8 mouse cellular contexts compared by ENCODE assay signal in the genomic region with DNA sequence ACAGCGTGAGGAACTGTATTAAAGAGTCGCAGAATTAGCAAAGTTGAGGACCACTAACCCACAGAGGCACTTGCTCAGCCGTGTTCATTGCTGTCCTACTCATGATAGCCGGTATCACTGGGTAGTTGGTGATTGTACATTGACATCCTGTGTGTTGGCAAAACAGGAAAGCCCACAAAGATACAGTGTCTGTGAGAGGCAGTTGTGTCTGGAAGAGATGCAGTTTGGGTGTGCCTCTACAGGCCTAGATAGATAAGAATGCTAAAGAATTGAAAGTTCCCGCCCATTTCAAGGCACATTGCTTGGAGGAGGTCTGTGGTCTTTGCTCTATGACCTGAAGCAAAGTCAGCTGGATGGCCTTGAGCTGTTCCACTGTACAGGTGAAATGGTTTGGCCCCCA. TPM values are rescaled to one million over a fixed set of nuclear protein-coding genes. Genes with fewer than 3 reads are reported as not detected.
DNase-seq lines count a peak whose midpoint lies in the region; ATAC-seq and TF ChIP-seq lines count a peak whose summit lies in the region.

TSS of gene Clta (plus strand) at position 327 of the 400 bp plus-strand sequence.

- no peaks in the 10 kb centered on the region for H3K9me3 ChIP-seq in embryonic facial prominence, embryonic 11.5 days (replicated peaks; ENCODE audit: control insufficient read depth, low read length)
- H3K9me3 ChIP-seq in heart, embryonic 11.5 days (replicated peaks; ENCODE audit: control insufficient read depth, low read length): no peaks in the 10 kb centered on the region
- no peaks in the 10 kb centered on the region for H3K9me3 ChIP-seq in midbrain, embryonic 15.5 days

- 80% methylated on average over 5 of the region's 5 CpGs for WGBS in spleen, adult 2 months
- WGBS in embryonic facial prominence, embryonic 11.5 days: 85% methylated on average over 5 of the region's 5 CpGs
- WGBS in heart, embryonic 11.5 days (ENCODE audit: insufficient replicate concordance): 67% methylated on average over 5 of the region's 5 CpGs
- 92% methylated on average over 5 of the region's 5 CpGs for WGBS in midbrain, embryonic 15.5 days

- H3K4me2 ChIP-seq in embryonic facial prominence, embryonic 11.5 days (ENCODE audit: low read depth, low read length): no peak within 1 kb of the TSS
- H3K4me2 ChIP-seq in heart, embryonic 11.5 days: peak within 1 kb of the TSS; percentile 47
- no peak within 1 kb of the TSS for H3K4me2 ChIP-seq in midbrain, embryonic 15.5 days

- H3K4me3 ChIP-seq in spleen, adult 2 months (ENCODE audit: extremely low read depth, insufficient read depth, insufficient read length): no peak within 1 kb of the TSS
- no peak within 1 kb of the TSS for H3K4me3 ChIP-seq in embryonic facial prominence, embryonic 11.5 days (ENCODE audit: low read depth, low read length)
- H3K4me3 ChIP-seq in heart, embryonic 11.5 days (ENCODE audit: low read depth, low read length): no peak within 1 kb of the TSS; the same call in 1 of the 2 replicates
- H3K4me3 ChIP-seq in midbrain, embryonic 15.5 days: no peak within 1 kb of the TSS

- no peak within 1 kb of the TSS for H3K9ac ChIP-seq in embryonic facial prominence, embryonic 11.5 days (replicated peaks; ENCODE audit: low read length)
- H3K9ac ChIP-seq in heart, embryonic 11.5 days (ENCODE audit: low read depth, low read length): peak within 1 kb of the TSS; percentile 39; the same call in 1 of the 2 replicates
- H3K9ac ChIP-seq in midbrain, embryonic 15.5 days: no peak within 1 kb of the TSS

- no peaks in the 10 kb centered on the region for H3K27me3 ChIP-seq in spleen, adult 2 months (ENCODE audit: control insufficient read depth, insufficient read depth, low read length)
- no peaks in the 10 kb centered on the region for H3K27me3 ChIP-seq in embryonic facial prominence, embryonic 11.5 days (ENCODE audit: control insufficient read depth, insufficient read depth, low read length)
- no peaks in the 10 kb centered on the region for H3K27me3 ChIP-seq in heart, embryonic 11.5 days (ENCODE audit: control insufficient read depth, insufficient read depth, low read length)
- no peaks in the 10 kb centered on the region for H3K27me3 ChIP-seq in midbrain, embryonic 15.5 days (replicated peaks)

- TF ChIP-seq CTCF in spleen, adult 2 months (IDR thresholded peaks at IDR 0.05; ENCODE audit: extremely low read depth, insufficient read depth, insufficient read length, insufficient replicate concordance): no peak

- no peak within 1 kb of the TSS for H3K27ac ChIP-seq in spleen, adult 2 months (ENCODE audit: insufficient read depth, low read length)
- H3K27ac ChIP-seq in embryonic facial prominence, embryonic 11.5 days (replicated peaks; ENCODE audit: low read depth, low read length): no peak within 1 kb of the TSS
- peak within 1 kb of the TSS; percentile 73; the same call in 1 of the 2 replicates for H3K27ac ChIP-seq in heart, embryonic 11.5 days (ENCODE audit: low read depth, low read length)
- H3K27ac ChIP-seq in midbrain, embryonic 15.5 days: no peak within 1 kb of the TSS

- H3K36me3 ChIP-seq in spleen, adult 2 months (ENCODE audit: control insufficient read depth, insufficient read depth, low read length): no peaks in the 10 kb centered on the region
- no peaks in the 10 kb centered on the region for H3K36me3 ChIP-seq in embryonic facial prominence, embryonic 11.5 days (replicated peaks; ENCODE audit: control insufficient read depth, insufficient read depth, low read depth, low read length)
- H3K36me3 ChIP-seq in heart, embryonic 11.5 days (ENCODE audit: control insufficient read depth, insufficient read depth, low read length): no peaks in the 10 kb centered on the region
- no peaks in the 10 kb centered on the region for H3K36me3 ChIP-seq in midbrain, embryonic 15.5 days (replicated peaks)

- DNase-seq in spleen, adult 2 months (ENCODE audit: low read depth in 1 of 2, low spot score in 2 of 2): no peak
- DNase-seq in spleen, postnatal 14 days (ENCODE audit: low spot score in 2 of 2): no peak
- no peak for DNase-seq in embryonic facial prominence, embryonic 11.5 days (ENCODE audit: low spot score)
- no peak for DNase-seq in left cerebral cortex, adult 8-10 months (ENCODE audit: low spot score in 2 of 2)
- DNase-seq in embryo, embryonic 10 days (ENCODE audit: low spot score): no peak
- no peak for DNase-seq in lung, postnatal 36 days

- TF ChIP-seq POLR2A in spleen, adult 2 months (IDR thresholded peaks at IDR 0.05; ENCODE audit: low read depth, low read length): no peak

- no peak for ATAC-seq in embryonic facial prominence, embryonic 11.5 days (replicated peaks; ENCODE audit: insufficient number of reproducible peaks, low FRiP score, low TSS enrichment, low read depth)
- peak; percentile 67; the same call in 1 of the 2 replicates for ATAC-seq in heart, embryonic 11.5 days (replicated peaks; ENCODE audit: insufficient number of reproducible peaks, low FRiP score, low TSS enrichment)
- ATAC-seq in midbrain, embryonic 15.5 days (replicated peaks): no peak

- no peaks in the 10 kb centered on the region for H3K4me1 ChIP-seq in spleen, adult 2 months (ENCODE audit: control insufficient read depth, insufficient read depth, insufficient read length)
- no peaks in the 10 kb centered on the region for H3K4me1 ChIP-seq in embryonic facial prominence, embryonic 11.5 days (ENCODE audit: control insufficient read depth, insufficient read depth, low read length)
- no peaks in the 10 kb centered on the region for H3K4me1 ChIP-seq in heart, embryonic 11.5 days (ENCODE audit: control insufficient read depth, insufficient read depth, low read length)
- H3K4me1 ChIP-seq in midbrain, embryonic 15.5 days: no peaks in the 10 kb centered on the region

RNA-seq across cellular contexts. Expression of gene Clta, which starts in this region (rescaled TPM):
- polyA plus RNA-seq in spleen, adult 2 months (2012; rRNA removed): 183 and 235 TPM in 2 replicates
- 272 and 273 TPM in 2 replicates for polyA plus RNA-seq in embryonic facial prominence, embryonic 11.5 days (2014; fragmentation: Nextera tagmentation; extraction: Ambion mirVana)
- polyA plus RNA-seq in heart, embryonic 11.5 days (2014; fragmentation: Nextera tagmentation; extraction: Ambion mirVana): 157 and 162 TPM in 2 replicates
- total RNA-seq in left cerebral cortex, adult 8-10 months (2022): 100 to 1,000 TPM; 270 to 279 (median 276) TPM
- 331 and 334 TPM in 2 replicates for polyA plus RNA-seq in midbrain, embryonic 15.5 days (2015; fragmentation: Nextera tagmentation; extraction: Ambion mirVana)
